Comparison of ENCODE assay signal across 12 mouse cellular contexts in genomic region chr7:98223796-98224195, GRCm38 (mm10). TPM values are rescaled to one million over a fixed set of nuclear protein-coding genes. Genes with fewer than 3 reads are reported as not detected.
"Had no signal": no experiment of that assay in that cellular context is flagged by ENCODE, and none has a peak within 500 bp of the region (broad histone marks: within the 10 kb centered on the region; RNA-seq: fewer than 3 reads in every experiment).

No protein-coding gene starts in this region.

- DNase-seq: retina, postnatal 1 day; right cerebral cortex, adult 18-20 months; right cerebral cortex, postnatal 14 days; right cerebral cortex, postnatal 25 days; right cerebral cortex, postnatal 4 days; spleen, adult 18-20 months; thymus, adult 18-20 months; thymus, adult 2 months; thymus, postnatal 25 days; thymus, postnatal 36 days; thymus, postnatal 4 days had no signal

RNA-seq across cellular contexts. Expression of gene B3gnt6, which starts 24.5 kb away (rescaled TPM):
- total RNA-seq: neutrophil, adult 5-6 weeks had no signal
